Mouse (Mus musculus) heart, embryonic 13.5 days (tissue): ENCODE data around the gene Fam83e. TPM values are rescaled to one million over a fixed set of nuclear protein-coding genes. Genes with fewer than 3 reads are reported as not detected.

ENCODE experiments used
- ATAC-seq: fragments of 200-750 bp; cut with Nextera tagmentation; 2 replicates; pipeline ENCODE4 v1.8.0; 2017; ENCODE audit warnings: moderate TSS enrichment; ENCODE audit not compliant: insufficient number of reproducible peaks, low FRiP score, low TSS enrichment; ENCODE audit errors: extremely low read depth
- H3K27ac ChIP-seq: fragments of 300-500 bp; sonication (generic); replicated peaks from 2 replicates; pipeline ENCODE4 v1.5.1; 2015; ENCODE audit warnings: moderate library complexity, mild to moderate bottlenecking, inconsistent platforms
- H3K27me3 ChIP-seq: fragments of 300-500 bp; sonication (generic); replicated peaks from 2 replicates; pipeline ENCODE4 v1.6.1; 2015; ENCODE audit warnings: mild to moderate bottlenecking, inconsistent platforms
- H3K36me3 ChIP-seq: fragments of 300-500 bp; sonication (generic); 2 replicates; pipeline ENCODE4 v1.6.1; 2015; ENCODE audit warnings: mild to moderate bottlenecking, inconsistent platforms
- H3K4me1 ChIP-seq: fragments of 300-500 bp; sonication (generic); 2 replicates; pipeline ENCODE4 v1.6.1; 2015; ENCODE audit warnings: inconsistent platforms
- H3K4me2 ChIP-seq: fragments of 300-500 bp; sonication (generic); 2 replicates; pipeline ENCODE4 v1.6.1; 2015; ENCODE audit warnings: inconsistent platforms, mild to moderate bottlenecking, moderate library complexity
- H3K4me3 ChIP-seq: fragments of 300-500 bp; sonication (generic); 2 replicates; pipeline ENCODE4 v1.5.1; 2015; ENCODE audit warnings: moderate library complexity, mild to moderate bottlenecking, inconsistent platforms
- H3K9ac ChIP-seq: fragments of 300-500 bp; sonication (generic); 2 replicates; pipeline ENCODE4 v1.6.1; 2015; ENCODE audit warnings: inconsistent platforms, mild to moderate bottlenecking, moderate library complexity
- H3K9me3 ChIP-seq: fragments of 300-500 bp; sonication (generic); 2 replicates; pipeline ENCODE4 v1.6.1; 2016; ENCODE audit warnings: inconsistent platforms
- WGBS: fragments of 180-500 bp; shearing (Covaris S2); methylation state at CpG from one replicate; pipeline ENCODE4 v1.1.7; 2015; ENCODE audit warnings: mixed read lengths; 5-methylcytosine and 5-hydroxymethylcytosine counted together
- polyA plus RNA-seq: library from polyadenylated mRNA; unstranded; fragments of >200 nt; fragmentation: Nextera tagmentation; extraction: Ambion mirVana; gene quantifications from 2 replicates; pipeline ENCODE4 v1.2.1, GENCODE M21; 2015

The Fam83e gene
- polyA plus RNA-seq, 1 experiment from 2014 or later, result 0.20 TPM

DNA sequence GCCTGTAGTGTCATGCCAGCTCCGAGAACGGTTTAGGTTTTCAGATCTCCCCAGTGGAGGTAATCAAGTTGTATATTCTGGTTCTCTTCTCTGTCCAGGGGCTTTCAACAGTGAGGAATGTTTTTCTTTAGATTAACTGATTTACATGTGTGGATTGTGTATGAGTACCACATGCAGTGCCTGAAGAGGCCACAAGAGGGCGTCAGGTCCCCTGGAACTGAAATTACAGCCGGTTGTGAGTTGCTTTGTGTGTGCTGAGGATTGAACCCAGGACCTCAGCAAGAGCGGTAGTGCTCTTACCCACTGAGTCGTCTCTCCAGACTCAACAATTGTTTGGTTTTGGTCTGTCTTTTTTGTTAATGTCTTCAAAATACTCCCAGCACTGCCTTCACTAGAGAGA is 25.5 kb downstream of the Fam83e start:
- no peak overlapping the region for H3K27ac ChIP-seq
- H3K27me3 ChIP-seq, result peaks cover 8% of the 10 kb centered on the region
- no peak for ATAC-seq
- H3K9me3 ChIP-seq, result no peaks in the 10 kb centered on the region; the same call in 1 of the 2 replicates
- peaks cover 29% of the 10 kb centered on the region for H3K4me1 ChIP-seq
- WGBS, result 57% methylated on average over 6 of the region's 6 CpGs
- no peak overlapping the region for H3K4me2 ChIP-seq
- H3K9ac ChIP-seq, result no peak overlapping the region
- H3K4me3 ChIP-seq, result no peak overlapping the region
- no peaks in the 10 kb centered on the region for H3K36me3 ChIP-seq

DNA sequence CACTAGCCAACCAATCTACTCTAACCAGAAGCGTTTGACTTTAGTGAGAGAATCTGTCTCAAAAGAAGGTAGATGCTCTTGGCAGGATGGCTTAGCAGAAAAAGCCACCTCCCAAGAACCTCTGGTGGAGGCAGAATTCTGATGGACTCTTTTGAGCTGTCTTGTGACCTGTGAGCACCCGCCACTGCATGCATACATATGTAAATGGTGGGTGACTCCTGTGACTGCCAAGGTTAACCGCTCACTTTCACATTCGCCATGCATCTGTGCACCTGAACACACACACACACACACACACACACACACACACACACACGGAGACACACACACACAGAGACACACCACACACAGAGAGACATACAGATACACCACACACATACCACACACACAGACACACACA is 26.4 kb downstream of the Fam83e start:
- H3K4me3 ChIP-seq, result no peak overlapping the region
- no peaks in the 10 kb centered on the region for H3K36me3 ChIP-seq
- H3K9ac ChIP-seq, result no peak overlapping the region
- no peak overlapping the region for H3K4me2 ChIP-seq
- H3K27ac ChIP-seq, result no peak overlapping the region
- peaks cover 20% of the 10 kb centered on the region for H3K4me1 ChIP-seq
- no peaks in the 10 kb centered on the region; the same call in 1 of the 2 replicates for H3K9me3 ChIP-seq
- peaks cover under 1% of the 10 kb centered on the region; the same call in 1 of the 2 replicates for H3K27me3 ChIP-seq
- ATAC-seq, result no peak
- WGBS, result 72% methylated on average over 5 of the region's 5 CpGs

DNA sequence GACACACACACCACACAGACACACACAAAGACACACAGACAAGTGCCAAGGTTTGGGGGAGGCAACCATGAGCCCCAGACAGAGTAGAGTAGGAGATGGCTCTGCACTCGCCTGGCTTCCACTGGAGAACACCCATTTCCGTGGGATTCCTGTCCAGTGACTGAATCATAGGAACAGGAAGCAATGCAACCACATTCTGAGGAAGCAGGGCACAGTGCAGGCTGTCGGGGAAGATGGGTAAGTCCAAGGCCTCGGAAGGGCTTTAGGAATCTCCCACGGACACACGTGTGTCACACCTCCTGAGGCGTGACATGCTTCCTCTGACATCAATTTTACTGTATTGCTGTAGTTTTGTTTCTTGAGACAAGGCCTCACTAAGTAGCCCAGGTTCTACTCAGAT is 27.1 kb downstream of the Fam83e start:
- Histone ChIP-seq H3K4me3 (no peak overlapping the region), H3K36me3 (no peaks in the 10 kb centered on the region), H3K4me2 (no peak overlapping the region), H3K27me3 (peaks cover 3% of the 10 kb centered on the region; the same call in 1 of the 2 replicates), H3K9me3 (no peaks in the 10 kb centered on the region; the same call in 1 of the 2 replicates), H3K27ac (no peak overlapping the region), H3K4me1 (peaks cover 20% of the 10 kb centered on the region), H3K9ac (0 out of 2 replicates have a peak overlapping the region, but pooled peaks have one; percentile 10)
- no peak for ATAC-seq
- 63% methylated on average over 7 of the region's 7 CpGs for WGBS

DNA sequence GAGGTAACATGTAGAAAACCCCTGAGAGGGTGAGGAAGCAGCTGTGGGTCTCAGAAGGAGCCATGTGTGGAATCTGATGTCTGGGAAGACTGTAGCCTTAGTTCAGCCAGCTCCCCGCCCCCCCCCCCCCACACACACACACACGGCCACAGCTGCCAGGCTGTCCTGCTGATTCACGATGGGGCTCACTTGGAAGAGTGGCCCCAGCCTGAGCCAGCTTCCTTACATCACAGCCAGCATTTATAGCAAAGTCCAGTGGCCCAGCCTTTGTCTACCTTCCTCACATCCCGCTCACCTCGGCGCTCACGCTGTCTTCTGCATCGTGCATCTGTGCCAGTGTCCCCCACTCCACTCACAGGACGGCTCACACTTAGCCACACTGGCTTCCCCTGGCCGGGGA is 28.4 kb downstream of the Fam83e start:
- peak overlapping the region; percentile 37 for H3K9ac ChIP-seq
- no peak for ATAC-seq
- no peak overlapping the region for H3K27ac ChIP-seq
- H3K4me2 ChIP-seq, result no peak overlapping the region
- no peaks in the 10 kb centered on the region for H3K36me3 ChIP-seq
- H3K4me3 ChIP-seq, result no peak overlapping the region
- no peaks in the 10 kb centered on the region; the same call in 1 of the 2 replicates for H3K9me3 ChIP-seq
- 44% methylated on average over 8 of the region's 10 CpGs for WGBS
- H3K4me1 ChIP-seq, result peaks cover 20% of the 10 kb centered on the region
- H3K27me3 ChIP-seq, result 0 out of 2 replicates have a peak, but pooled peaks cover 6% of the 10 kb centered on the region

DNA sequence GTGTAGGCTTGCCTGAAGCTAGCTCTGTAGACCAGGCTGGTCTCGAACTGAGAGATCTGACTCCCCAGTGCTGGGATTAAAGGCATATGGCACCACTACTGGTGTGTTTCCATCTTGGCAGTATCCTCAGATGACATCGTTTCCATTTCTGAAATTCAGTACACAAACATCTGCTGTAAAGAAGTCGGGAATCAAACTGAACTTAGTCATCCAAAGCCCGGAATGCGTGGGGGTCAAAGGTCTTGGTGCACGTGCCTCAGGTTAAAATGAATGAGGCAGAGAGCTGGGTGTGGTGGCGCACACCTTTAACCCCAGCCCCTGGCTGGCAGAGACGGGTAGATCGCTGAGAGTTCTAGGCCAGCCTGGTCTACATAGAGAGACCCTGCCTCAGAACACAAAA is 29.1 kb downstream of the Fam83e start:
- Histone ChIP-seq H3K27me3 (0 out of 2 replicates have a peak, but pooled peaks cover 6% of the 10 kb centered on the region), H3K4me2 (no peak overlapping the region), H3K9ac (no peak overlapping the region), H3K4me1 (peaks cover 20% of the 10 kb centered on the region), H3K27ac (no peak overlapping the region), H3K9me3 (no peaks in the 10 kb centered on the region; the same call in 1 of the 2 replicates), H3K4me3 (no peak overlapping the region), H3K36me3 (no peaks in the 10 kb centered on the region)
- 73% methylated on average over 9 of the region's 9 CpGs for WGBS
- no peak for ATAC-seq

DNA sequence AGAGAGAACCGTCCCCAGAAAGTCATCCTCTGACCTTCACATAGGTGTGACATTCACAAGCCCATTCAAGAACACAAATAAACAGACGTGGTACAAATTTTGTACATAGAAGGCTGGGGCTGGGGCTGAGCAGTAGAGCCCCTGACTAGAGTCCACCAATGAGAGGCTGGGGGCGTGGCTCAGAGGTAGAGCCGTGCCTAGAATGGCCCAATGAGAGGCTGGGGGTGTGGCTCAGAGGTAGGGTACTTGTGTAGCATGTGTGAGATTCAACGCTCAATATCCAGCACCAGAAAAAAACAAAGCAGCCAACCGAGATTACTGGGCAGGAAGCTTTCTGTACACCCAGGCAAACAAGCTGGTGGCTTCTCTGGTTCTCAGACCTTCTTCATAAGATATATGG is 34.7 kb downstream of the Fam83e start:
- peaks cover 44% of the 10 kb centered on the region for H3K27me3 ChIP-seq
- no peak overlapping the region for H3K27ac ChIP-seq
- H3K4me1 ChIP-seq, result peaks cover 6% of the 10 kb centered on the region
- no peak overlapping the region for H3K4me3 ChIP-seq
- H3K4me2 ChIP-seq, result no peak overlapping the region
- H3K36me3 ChIP-seq, result no peaks in the 10 kb centered on the region
- WGBS, result 53% methylated on average over 6 of the region's 6 CpGs
- H3K9ac ChIP-seq, result no peak overlapping the region
- no peaks in the 10 kb centered on the region for H3K9me3 ChIP-seq
- ATAC-seq, result no peak

DNA sequence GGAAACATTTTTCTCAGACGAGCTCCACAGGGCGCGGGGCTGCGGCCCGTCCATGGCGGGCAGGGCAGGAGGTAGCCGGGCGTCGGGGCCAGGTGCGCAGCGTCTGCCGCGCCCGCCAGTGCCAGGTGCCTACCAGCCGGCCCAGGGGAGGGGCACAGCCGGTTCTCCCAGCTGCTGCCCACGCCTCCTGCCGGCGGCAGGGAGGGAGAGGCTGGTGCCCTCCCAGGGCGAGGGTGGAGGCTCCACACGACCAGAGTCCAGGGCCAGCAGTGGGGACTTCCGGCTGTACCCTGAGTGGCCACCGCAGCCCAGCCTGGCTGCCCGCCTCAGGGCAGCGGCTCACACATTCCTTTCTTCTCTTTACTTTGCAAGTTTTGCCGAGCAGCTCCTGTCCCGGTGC is 38.4 kb downstream of the Fam83e start:
- no peak; the same call in 1 of the 2 replicates for ATAC-seq
- H3K27ac ChIP-seq, result no peak overlapping the region

DNA sequence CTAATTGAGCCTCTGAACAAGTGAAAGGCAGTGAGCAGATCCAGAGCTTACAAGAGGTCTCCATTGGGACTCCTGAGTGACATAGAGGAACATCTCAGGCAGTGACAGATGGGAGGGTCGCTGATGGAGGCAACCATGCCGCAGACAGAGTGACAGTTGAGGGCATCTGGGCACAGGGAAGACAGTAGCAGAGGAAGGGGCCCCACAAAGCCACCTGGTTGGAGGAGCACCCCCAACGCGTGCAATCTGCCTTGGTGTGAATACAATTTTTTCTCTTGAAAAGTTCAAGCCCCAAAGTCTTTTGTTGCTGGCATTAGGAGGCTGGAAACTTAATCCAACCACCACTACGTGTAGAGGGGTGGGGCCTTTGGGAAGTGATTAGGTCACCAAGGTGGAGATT is 39.1 kb downstream of the Fam83e start:
- Histone ChIP-seq H3K4me1 (peaks cover 6% of the 10 kb centered on the region), H3K9ac (no peak overlapping the region), H3K4me2 (no peak overlapping the region), H3K4me3 (no peak overlapping the region), H3K27me3 (peaks cover 44% of the 10 kb centered on the region), H3K9me3 (no peaks in the 10 kb centered on the region), H3K36me3 (no peaks in the 10 kb centered on the region), H3K27ac (no peak overlapping the region)
- ATAC-seq, result no peak
- 51% methylated on average over 5 of the region's 5 CpGs for WGBS

More for the DNA sequence above, 38.4 kb downstream of the Fam83e start:
- WGBS, result 6% methylated on average over 27 of the region's 27 CpGs
- H3K4me3 ChIP-seq, result peak overlapping the region; percentile 33
- H3K9me3 ChIP-seq, result no peaks in the 10 kb centered on the region
- H3K36me3 ChIP-seq, result no peaks in the 10 kb centered on the region
- peak overlapping the region; percentile 58 for H3K4me2 ChIP-seq
- H3K9ac ChIP-seq, result peak overlapping the region; percentile 61
- H3K4me1 ChIP-seq, result peaks cover 6% of the 10 kb centered on the region
- peaks cover 44% of the 10 kb centered on the region for H3K27me3 ChIP-seq

DNA sequence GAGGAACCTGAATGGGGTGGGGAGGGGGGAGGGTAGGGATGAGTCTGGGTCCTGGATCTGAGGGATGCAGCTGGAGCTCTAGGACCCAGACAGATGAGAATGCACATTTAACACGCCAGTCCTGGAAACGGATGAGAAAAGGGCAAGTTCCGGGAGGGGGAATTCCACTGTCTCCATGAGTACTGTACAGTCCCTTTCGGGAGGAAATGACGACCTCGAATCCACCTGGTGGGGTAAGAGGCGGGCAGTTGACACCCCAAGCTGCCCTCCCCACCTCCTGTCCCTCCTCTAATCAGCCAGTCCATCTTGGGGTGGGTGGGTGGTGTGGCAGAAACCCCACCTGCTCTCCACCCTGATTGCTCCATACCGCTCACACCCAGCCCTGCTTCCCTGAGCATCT is 45.0 kb downstream of the Fam83e start:
- Histone ChIP-seq H3K9ac (no peak overlapping the region), H3K4me1 (no peaks in the 10 kb centered on the region), H3K36me3 (no peaks in the 10 kb centered on the region), H3K27me3 (peaks cover 5% of the 10 kb centered on the region), H3K9me3 (no peaks in the 10 kb centered on the region), H3K4me2 (no peak overlapping the region), H3K4me3 (no peak overlapping the region), H3K27ac (no peak overlapping the region)
- no peak for ATAC-seq
- 48% methylated on average over 8 of the region's 8 CpGs for WGBS

DNA sequence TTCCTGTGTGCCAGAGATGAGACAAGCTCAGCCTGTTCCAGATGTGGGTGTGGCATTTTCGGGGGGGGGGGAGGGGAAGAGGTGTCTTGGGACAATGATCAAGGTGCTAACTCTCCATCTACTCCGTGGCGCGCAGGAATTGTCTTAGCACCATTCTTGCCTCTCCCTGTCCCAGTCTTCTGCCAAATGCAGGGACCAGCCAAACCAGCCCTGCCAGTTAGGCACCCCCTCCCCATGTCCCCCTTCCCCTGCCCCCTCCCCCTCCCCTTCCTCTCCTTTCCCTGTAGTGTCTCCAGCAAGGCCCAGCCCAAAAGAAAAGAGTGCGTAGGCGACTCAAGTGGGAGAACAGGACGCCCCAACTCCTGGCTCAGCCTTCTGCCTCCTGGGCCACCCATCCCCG is 45.8 kb downstream of the Fam83e start:
- Histone ChIP-seq H3K9me3 (no peaks in the 10 kb centered on the region), H3K9ac (no peak overlapping the region), H3K4me3 (no peak overlapping the region), H3K27ac (no peak overlapping the region), H3K4me1 (no peaks in the 10 kb centered on the region), H3K27me3 (0 out of 2 replicates have a peak, but pooled peaks cover 5% of the 10 kb centered on the region), H3K4me2 (no peak overlapping the region), H3K36me3 (no peaks in the 10 kb centered on the region)
- no peak for ATAC-seq
- WGBS, result 41% methylated on average over 8 of the region's 8 CpGs

DNA sequence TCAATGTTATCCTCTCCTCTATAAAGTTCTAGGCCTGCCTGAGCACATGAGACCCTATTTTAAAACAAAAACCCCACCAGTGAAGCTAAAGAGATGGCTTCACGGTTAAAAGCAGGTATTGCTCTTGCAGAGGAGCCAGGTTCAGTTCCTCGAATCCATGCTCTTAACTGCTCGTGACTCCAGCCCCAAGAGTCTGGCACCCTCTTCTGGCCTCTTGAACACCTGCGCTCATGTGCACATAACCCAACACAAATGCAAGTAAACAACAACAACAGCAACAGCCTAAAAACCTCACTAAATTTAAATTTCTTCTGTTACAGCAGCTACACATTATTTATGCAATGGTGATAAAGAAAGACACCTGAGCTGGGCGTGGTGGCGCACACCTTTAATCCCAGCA is 46.5 kb downstream of the Fam83e start:
- no peak overlapping the region for H3K27ac ChIP-seq
- 86% methylated on average over 6 of the region's 6 CpGs for WGBS

DNA sequence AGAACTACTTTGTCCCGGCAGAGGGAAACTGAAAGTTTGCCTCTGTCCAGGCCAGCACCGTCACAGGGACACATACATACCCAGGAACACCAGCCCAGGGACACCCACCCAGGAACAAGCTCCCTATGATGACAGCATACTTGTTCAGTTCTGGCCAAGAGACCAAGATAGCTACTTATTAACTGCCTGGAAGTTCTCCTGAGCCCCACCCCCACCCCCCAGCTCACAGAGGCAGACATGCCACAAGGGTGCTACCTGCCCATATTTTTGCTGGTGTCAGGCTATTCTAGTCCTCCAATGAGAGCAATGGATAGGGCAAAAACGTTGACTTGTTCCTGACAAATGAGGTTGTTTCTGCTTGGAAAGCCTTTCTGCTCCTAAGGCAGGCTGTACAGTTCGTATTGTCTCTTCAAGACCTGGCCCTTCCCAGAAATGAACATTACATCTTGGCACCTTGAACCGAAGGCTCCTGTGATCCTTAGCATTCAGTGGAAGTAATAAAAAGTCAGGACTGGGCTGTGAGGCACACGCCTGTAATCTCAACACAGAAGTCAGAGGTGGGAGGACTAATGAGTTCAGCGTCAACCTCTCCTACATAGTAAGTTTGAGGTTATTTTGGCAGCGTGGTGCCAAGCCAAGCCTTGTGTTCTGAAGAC is 49.5 kb downstream of the Fam83e start:
- Histone ChIP-seq H3K9ac (no peak overlapping the region), H3K36me3 (no peaks in the 10 kb centered on the region), H3K27ac (no peak overlapping the region), H3K9me3 (no peaks in the 10 kb centered on the region), H3K4me1 (no peaks in the 10 kb centered on the region), H3K4me2 (no peak overlapping the region), H3K4me3 (no peak overlapping the region), H3K27me3 (peaks cover 31% of the 10 kb centered on the region)
- ATAC-seq, result no peak
- WGBS, result 56% methylated on average over 8 of the region's 8 CpGs

More for the DNA sequence above, 46.5 kb downstream of the Fam83e start:
- Histone ChIP-seq H3K27me3 (peaks cover 7% of the 10 kb centered on the region), H3K4me3 (no peak overlapping the region), H3K4me1 (no peaks in the 10 kb centered on the region), H3K36me3 (no peaks in the 10 kb centered on the region), H3K9me3 (no peaks in the 10 kb centered on the region), H3K9ac (no peak overlapping the region), H3K4me2 (no peak overlapping the region)
- no peak for ATAC-seq
